Mouse (Mus musculus) ES-Bruce4 (cell line): ENCODE data around the gene Olfr1271.

Experiments used
- CTCF ChIP-seq: IDR thresholded peaks from one replicate; pipeline ENCODE4 v1.8.1; 2011; ENCODE audit warnings: low read depth, low read length
- POLR2A ChIP-seq: IDR thresholded peaks from one replicate; pipeline ENCODE4 v1.8.1; 2011; ENCODE audit warnings: low read length; ENCODE audit not compliant: insufficient read depth

DNA sequence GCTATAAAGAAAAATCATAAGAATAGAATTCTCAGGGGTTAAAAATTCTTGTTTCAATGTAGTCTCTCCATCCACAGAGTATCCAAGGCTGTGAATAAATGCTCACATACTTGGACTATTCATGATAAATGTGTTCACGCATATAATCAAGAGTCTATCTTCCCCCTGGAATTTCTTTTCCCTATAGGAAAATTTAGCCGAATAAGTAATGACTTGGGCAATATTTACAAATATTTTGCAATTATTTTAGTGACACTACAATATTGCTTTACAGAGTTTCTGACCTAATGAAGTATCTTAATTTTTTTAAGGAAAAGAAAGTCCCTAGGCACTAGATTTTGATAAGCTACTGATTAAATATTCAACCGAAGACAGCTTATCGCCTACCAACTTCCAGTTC, 13.3 kb downstream of the Olfr1271 start, which contains the start of gene Olfr142:
- TF ChIP-seq CTCF: no peak
- no peak for TF ChIP-seq POLR2A
